Mouse (Mus musculus) left cerebral cortex, adult 18-20 months (tissue): ENCODE data around the gene Slc51a. TPM values are rescaled to one million over a fixed set of nuclear protein-coding genes. Genes with fewer than 3 reads are reported as not detected.

Source experiments
- DNase-seq, 2 experiments: peaks; one replicate each; pipeline ENCODE4 v3.0.0; 2021 to 2022; ENCODE audit warnings: low spot score in 2 of 2, mixed read lengths in 1 of 2
- total RNA-seq, 2 experiments: library from RNA; stranded (reverse); gene quantifications; 2 replicates each; pipeline ENCODE4 v1.2.3; 2021

Slc51a gene
- total RNA-seq, 2 experiments from 2014 or later = not detected

- DNase-seq = no peak
Observed at GRCm38 (mm10) chr16:32434691-32435090, 53.0 kb downstream of the Slc51a start.

GRCm38 (mm10) chr16:32434066-32434465 lies 53.6 kb downstream of the Slc51a start:
- DNase-seq = no peak

GRCm38 (mm10) chr16:32433138-32433537 lies 54.5 kb downstream of the Slc51a start:
- DNase-seq = no peak

GRCm38 (mm10) chr16:32431926-32432325 lies 55.8 kb downstream of the Slc51a start:
- DNase-seq = no peak

- peak in 1 of 2 experiments; percentile 22 for DNase-seq
Observed at GRCm38 (mm10) chr16:32431047-32431591, 56.6 kb downstream of the Slc51a start.

- DNase-seq = peak; percentile 80 to 91
Observed at GRCm38 (mm10) chr16:32430474-32431046, 57.1 kb downstream of the Slc51a start, which contains the start of gene Pcyt1a. TSS of gene Pcyt1a (plus strand) at chr16:32430921.

GRCm38 (mm10) chr16:32427506-32427905 lies 60.2 kb downstream of the Slc51a start:
- no peak for DNase-seq

Other genes starting within 250 kb of the Slc51a start
- 10 to 100 TPM; 44.8 to 50.3 TPM for gene Fbxo45, start 240.7 kb downstream of the Slc51a start, total RNA-seq
- gene Wdr53, start 240.7 kb downstream of the Slc51a start, total RNA-seq = 10 to 100 TPM; 12.4 to 12.5 TPM
- under 1 TPM; 0.23 to 0.35 TPM for gene Smco1, start 216.4 kb downstream of the Slc51a start, total RNA-seq
- gene Rnf168, start 210.4 kb downstream of the Slc51a start, total RNA-seq = 10 to 100 TPM; 26.9 to 27.3 TPM
- 10 to 100 TPM; 48.1 to 51.9 TPM for gene Ubxn7, start 155.6 kb downstream of the Slc51a start, total RNA-seq
- gene Tm4sf19, start 87.4 kb downstream of the Slc51a start, total RNA-seq = not detected
- 10 to 100 TPM; 15.5 to 17.1 TPM for gene Tctex1d2, start 68.2 kb downstream of the Slc51a start, total RNA-seq
- gene Pcyt1a, start 57.0 kb downstream of the Slc51a start, total RNA-seq = 10 to 100 TPM; 36.2 to 41.3 TPM
- gene Zdhhc19, start 8.4 kb upstream of the Slc51a start, total RNA-seq = not detected
- gene Tfrc, start 121.0 kb upstream of the Slc51a start, total RNA-seq = 10 to 100 TPM; 51.8 to 61.6 TPM
- gene Tnk2, start 156.0 kb upstream of the Slc51a start, total RNA-seq = 100 to 1,000 TPM; 245 to 253 TPM
- not detected for gene Muc4, start 248.0 kb upstream of the Slc51a start, total RNA-seq